36 mouse cellular contexts compared by ENCODE assay signal in the genomic region with DNA sequence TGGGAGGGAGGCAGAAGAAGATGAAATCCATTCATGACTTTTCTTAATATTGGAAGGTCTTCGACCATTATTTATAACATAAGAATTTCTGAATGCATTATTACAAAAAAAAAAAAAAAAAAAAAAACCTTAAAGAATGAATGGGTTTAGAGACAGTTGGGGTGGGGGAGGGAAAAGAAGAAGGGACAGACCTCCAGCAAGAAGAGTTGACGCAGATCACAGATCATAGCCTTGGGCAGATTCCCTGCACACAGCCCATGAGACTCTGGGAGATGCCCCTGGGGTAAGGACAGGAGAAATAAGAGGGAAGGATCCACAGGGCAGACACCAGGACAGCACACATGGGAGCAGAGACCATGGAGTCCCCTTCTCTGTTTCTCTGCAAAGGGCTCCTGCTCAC. TPM values are rescaled to one million over a fixed set of nuclear protein-coding genes. Genes with fewer than 3 reads are reported as not detected.
"Had no signal": no experiment of that assay in that cellular context is flagged by ENCODE, and none has a peak within 500 bp of the region (broad histone marks: within the 10 kb centered on the region; RNA-seq: fewer than 3 reads in every experiment).

A gene (plus strand): TSS at position 301 of the 400 bp plus-strand sequence.

- H3K36me3 ChIP-seq: limb, embryonic 12.5 days; limb, embryonic 15.5 days; liver, embryonic 12.5 days; liver, embryonic 13.5 days; liver, embryonic 15.5 days; lung, embryonic 15.5 days; midbrain, embryonic 10.5 days; midbrain, embryonic 12.5 days; midbrain, embryonic 13.5 days; midbrain, embryonic 15.5 days; neural tube, embryonic 12.5 days had no signal

- H3K9ac ChIP-seq: limb, embryonic 12.5 days; limb, embryonic 15.5 days; liver, embryonic 12.5 days; liver, embryonic 13.5 days; liver, embryonic 14.5 days; liver, embryonic 15.5 days; liver, postnatal 0 days; lung, embryonic 14.5 days; lung, embryonic 15.5 days; midbrain, embryonic 12.5 days; midbrain, embryonic 13.5 days; midbrain, embryonic 15.5 days; neural tube, embryonic 12.5 days had no signal

- DNase-seq: left cerebral cortex, postnatal 4 days; liver; liver, embryonic 13.5 days; liver, postnatal 0 days; lung, adult 18-20 months; lung, adult 2 months; lung, embryonic 14.5 days; lung, postnatal 10 days; lung, postnatal 14 days; lung, postnatal 36 days; lung, postnatal 4 days; midbrain, embryonic 14.5 days had no signal

- ATAC-seq: liver, postnatal 0 days; lung, postnatal 0 days; midbrain, embryonic 13.5 days; midbrain, embryonic 15.5 days; midbrain, embryonic 16.5 days had no signal

- H3K27me3 ChIP-seq: limb, embryonic 12.5 days; limb, embryonic 15.5 days; liver, embryonic 15.5 days; lung, embryonic 15.5 days; midbrain, embryonic 12.5 days; midbrain, embryonic 13.5 days; midbrain, embryonic 15.5 days; neural tube, embryonic 12.5 days had no signal

- H3K4me3 ChIP-seq: left cerebral cortex, adult 2 months; limb, embryonic 12.5 days; limb, embryonic 15.5 days; liver, embryonic 12.5 days; liver, embryonic 13.5 days; liver, embryonic 15.5 days; lung, embryonic 15.5 days; megakaryocyte, embryonic 14.5 days; midbrain, embryonic 10.5 days; midbrain, embryonic 12.5 days; midbrain, embryonic 13.5 days; midbrain, embryonic 15.5 days; myocyte; neural tube, embryonic 12.5 days had no signal

- H3K9me3 ChIP-seq: limb, embryonic 12.5 days; limb, embryonic 15.5 days; liver, embryonic 12.5 days; liver, embryonic 13.5 days; liver, embryonic 15.5 days; lung, embryonic 15.5 days; megakaryocyte, embryonic 14.5 days; midbrain, embryonic 10.5 days; midbrain, embryonic 12.5 days; midbrain, embryonic 13.5 days; midbrain, embryonic 15.5 days; neural tube, embryonic 12.5 days had no signal

- H3K4me2 ChIP-seq: limb, embryonic 12.5 days; limb, embryonic 15.5 days; liver, embryonic 11.5 days; liver, embryonic 12.5 days; liver, embryonic 13.5 days; liver, embryonic 15.5 days; lung, embryonic 14.5 days; lung, embryonic 15.5 days; midbrain, embryonic 11.5 days; midbrain, embryonic 12.5 days; midbrain, embryonic 13.5 days; midbrain, embryonic 15.5 days; neural tube, embryonic 12.5 days had no signal

- H3K4me1 ChIP-seq: limb, embryonic 12.5 days; limb, embryonic 15.5 days; liver, embryonic 12.5 days; liver, embryonic 13.5 days; liver, embryonic 15.5 days; midbrain, embryonic 12.5 days; midbrain, embryonic 13.5 days; midbrain, embryonic 15.5 days; neural tube, embryonic 12.5 days had no signal

- H3K27ac ChIP-seq: left cerebral cortex, adult 2 months; limb, embryonic 12.5 days; limb, embryonic 15.5 days; liver, embryonic 12.5 days; liver, embryonic 13.5 days; liver, embryonic 14.5 days; liver, embryonic 15.5 days; lung, embryonic 15.5 days; macrophage; midbrain, embryonic 10.5 days; midbrain, embryonic 12.5 days; midbrain, embryonic 13.5 days; midbrain, embryonic 15.5 days; neural tube, embryonic 12.5 days had no signal

RNA-seq across cellular contexts. Expression of the gene that starts here (rescaled TPM):
- polyA plus RNA-seq: limb, embryonic 11.5 days; limb, embryonic 12.5 days; limb, embryonic 15.5 days; liver, adult 2 months; liver, embryonic 11.5 days; liver, embryonic 12.5 days; liver, embryonic 13.5 days; liver, embryonic 14.5 days; liver, embryonic 15.5 days; liver, embryonic 16.5 days; liver, postnatal 0 days; lung, adult 2 months; lung, embryonic 14.5 days; lung, embryonic 15.5 days; lung, embryonic 16.5 days; lung, postnatal 0 days; macrophage; midbrain, embryonic 10.5 days; midbrain, embryonic 11.5 days; midbrain, embryonic 12.5 days; midbrain, embryonic 13.5 days; midbrain, embryonic 14.5 days; myocyte; neural tube, embryonic 11.5 days; neural tube, embryonic 12.5 days had no signal
